Mouse (Mus musculus): ENCODE results near the gene Pde4c. TPM values are rescaled to one million over a fixed set of nuclear protein-coding genes. Genes with fewer than 3 reads are reported as not detected.

Pde4c gene
- polyA plus RNA-seq (2016; fragmentation: Nextera tagmentation; extraction: Ambion mirVana), result 0.15 and 0.39 TPM in 2 replicates

GRCm38 (mm10) chr8:70723486-70724210 is at the start of gene Pde4c:
TSS of gene Pde4c (plus strand) at chr8:70723720.
- Histone ChIP-seq H3K4me2 (replicated peaks) (no peak within 1 kb of the TSS), H3K4me1 (no peaks in the 10 kb centered on the region), H3K27me3 (peaks cover 28% of the 10 kb centered on the region), H3K9ac (replicated peaks) (no peak within 1 kb of the TSS), H3K36me3 (no peaks in the 10 kb centered on the region), H3K4me3 (no peak within 1 kb of the TSS), H3K9me3 (no peaks in the 10 kb centered on the region), H3K27ac (replicated peaks) (no peak within 1 kb of the TSS)
- WGBS, result 70% methylated on average over 7 of the region's 7 CpGs
- ATAC-seq (ENCODE audit: low FRiP score, low read depth), result no peak

GRCm38 (mm10) chr8:70674109-70674508 is 49.4 kb upstream of the Pde4c start:
- ATAC-seq (ENCODE audit: low FRiP score, low read depth), result 0 out of 2 replicates have a peak, but pooled peaks have one; percentile 3

GRCm38 (mm10) chr8:70674716-70675115 is 48.8 kb upstream of the Pde4c start:
- Histone ChIP-seq H3K4me2 (replicated peaks) (no peak overlapping the region), H3K9ac (replicated peaks) (no peak overlapping the region; the same call in 1 of the 2 replicates), H3K4me3 (no peak overlapping the region), H3K4me1 (peaks cover 15% of the 10 kb centered on the region), H3K27ac (replicated peaks) (no peak overlapping the region), H3K27me3 (no peaks in the 10 kb centered on the region), H3K36me3 (peaks cover 20% of the 10 kb centered on the region), H3K9me3 (no peaks in the 10 kb centered on the region)
- WGBS, result 88% methylated on average over 4 of the region's 4 CpGs
- no peak for ATAC-seq (ENCODE audit: low FRiP score, low read depth)

More at GRCm38 (mm10) chr8:70674109-70674508, 49.4 kb upstream of the Pde4c start:
- Histone ChIP-seq H3K9ac (replicated peaks) (peak overlapping the region; percentile 71), H3K27ac (replicated peaks) (peak overlapping the region; percentile 92), H3K36me3 (peaks cover 18% of the 10 kb centered on the region), H3K4me3 (peak overlapping the region; percentile 69), H3K4me2 (replicated peaks) (peak overlapping the region; percentile 75), H3K4me1 (peaks cover 15% of the 10 kb centered on the region), H3K27me3 (no peaks in the 10 kb centered on the region), H3K9me3 (no peaks in the 10 kb centered on the region)
- 84% methylated on average over 3 of the region's 3 CpGs for WGBS

DNA sequence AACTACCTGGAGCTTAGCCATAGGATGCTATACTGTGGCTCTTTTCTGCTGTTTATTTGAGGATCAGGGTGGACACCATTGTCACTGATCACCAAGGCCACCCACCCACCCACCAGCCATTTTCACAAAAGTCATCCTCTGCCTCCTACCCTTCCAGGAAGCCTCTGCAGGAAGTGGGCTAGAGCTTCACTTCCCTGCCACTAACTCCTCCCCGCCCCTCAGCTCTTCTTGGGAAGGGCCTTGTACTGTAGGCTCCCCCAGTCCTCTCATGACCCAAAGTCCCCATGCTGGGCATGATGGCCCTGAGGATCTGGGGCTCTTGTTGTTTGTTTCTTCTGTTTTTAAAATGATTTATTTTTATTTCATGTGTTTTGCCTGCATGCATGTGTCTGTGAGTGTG is 48.2 kb upstream of the Pde4c start:
- Histone ChIP-seq H3K4me1 (peaks cover 15% of the 10 kb centered on the region), H3K4me2 (replicated peaks) (no peak overlapping the region), H3K27me3 (no peaks in the 10 kb centered on the region), H3K9me3 (no peaks in the 10 kb centered on the region), H3K9ac (replicated peaks) (no peak overlapping the region), H3K36me3 (peaks cover 20% of the 10 kb centered on the region), H3K27ac (replicated peaks) (no peak overlapping the region), H3K4me3 (no peak overlapping the region)
- WGBS, result 94% methylated on average over 1 of the region's 1 CpGs
- ATAC-seq (ENCODE audit: low FRiP score, low read depth), result no peak

DNA sequence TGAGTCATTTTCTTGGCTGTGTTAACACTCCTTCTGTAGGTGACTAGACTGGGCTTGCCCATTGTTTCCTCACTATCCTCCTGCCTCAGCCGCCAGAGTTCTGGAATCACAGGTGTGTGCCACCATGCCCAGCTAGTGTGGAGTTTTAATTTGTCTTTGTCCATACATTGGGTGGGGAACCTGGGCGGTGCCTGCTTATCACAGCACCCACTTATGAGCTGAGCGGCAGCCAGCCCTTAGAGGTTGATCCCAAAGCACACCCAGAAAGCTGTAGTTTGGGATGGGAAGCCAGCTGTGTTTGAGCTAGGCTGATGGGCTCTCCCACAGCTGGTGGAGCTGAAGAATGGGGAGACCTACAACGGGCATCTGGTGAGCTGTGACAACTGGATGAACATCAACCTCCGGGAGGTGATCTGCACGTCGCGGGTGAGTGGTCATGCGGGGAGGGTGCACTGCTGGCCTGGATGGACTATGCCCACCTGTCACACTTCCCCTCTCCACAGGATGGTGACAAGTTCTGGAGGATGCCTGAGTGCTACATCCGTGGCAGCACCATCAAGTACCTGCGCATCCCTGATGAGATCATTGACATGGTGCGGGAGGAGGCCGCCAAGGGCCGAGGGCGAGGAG is 46.0 kb upstream of the Pde4c start:
- WGBS, result 91% methylated on average over 15 of the region's 15 CpGs
- H3K36me3 ChIP-seq, result peaks cover 20% of the 10 kb centered on the region
- no peak overlapping the region for H3K4me3 ChIP-seq
- no peaks in the 10 kb centered on the region for H3K27me3 ChIP-seq
- no peak overlapping the region for H3K27ac ChIP-seq (replicated peaks)
- no peaks in the 10 kb centered on the region for H3K9me3 ChIP-seq
- H3K4me1 ChIP-seq, result peaks cover 20% of the 10 kb centered on the region
- no peak overlapping the region for H3K9ac ChIP-seq (replicated peaks)
- no peak overlapping the region for H3K4me2 ChIP-seq (replicated peaks)
- no peak for ATAC-seq (ENCODE audit: low FRiP score, low read depth)

DNA sequence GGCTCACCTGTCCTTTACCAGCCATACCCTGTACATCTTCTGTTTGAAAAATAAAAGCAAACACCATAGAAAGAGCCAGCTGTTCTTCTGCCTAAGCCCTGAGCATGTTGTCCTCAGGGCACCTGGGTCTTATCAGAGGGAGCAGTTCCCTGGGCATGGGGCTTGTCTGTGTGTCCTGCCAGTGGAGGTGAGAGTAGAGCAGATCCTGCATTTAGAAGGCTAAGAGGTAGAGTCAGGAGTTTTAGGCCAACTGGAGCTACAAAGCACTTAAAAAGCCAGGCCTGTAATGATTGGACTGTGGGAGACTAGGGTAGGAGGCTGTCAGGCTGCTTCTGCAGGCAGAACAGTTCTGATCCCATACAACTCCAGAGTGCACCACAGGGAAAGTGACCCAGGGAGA is 44.8 kb upstream of the Pde4c start:
- peaks cover 20% of the 10 kb centered on the region for H3K4me1 ChIP-seq
- no peak for ATAC-seq (ENCODE audit: low FRiP score, low read depth)

DNA sequence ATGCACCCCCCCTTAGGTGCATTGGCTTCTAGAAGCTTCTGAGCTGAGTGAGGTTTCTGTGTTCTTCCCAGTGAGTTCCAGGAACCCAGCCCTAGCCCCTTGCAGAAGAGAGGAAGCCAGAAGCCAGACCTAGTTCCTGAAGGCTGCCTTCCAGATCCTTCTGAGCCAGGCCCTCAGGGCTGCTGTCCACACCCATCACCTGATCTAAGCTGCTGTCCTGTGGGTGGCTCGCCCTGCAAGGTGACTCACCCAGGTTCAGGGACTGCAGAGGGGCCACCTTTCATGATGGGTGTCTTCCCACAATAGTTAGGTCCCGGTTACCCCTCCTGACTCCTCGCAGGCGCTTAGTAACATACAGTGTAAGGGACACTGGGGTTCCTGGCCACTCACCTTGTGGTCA is 44.1 kb upstream of the Pde4c start:
- H3K4me1 ChIP-seq, result peaks cover 16% of the 10 kb centered on the region; the same call in 1 of the 2 replicates
- no peak overlapping the region for H3K4me3 ChIP-seq
- WGBS, result 91% methylated on average over 4 of the region's 4 CpGs
- no peak for ATAC-seq (ENCODE audit: low FRiP score, low read depth)
- no peak overlapping the region for H3K4me2 ChIP-seq (replicated peaks)
- peaks cover 20% of the 10 kb centered on the region for H3K36me3 ChIP-seq
- H3K9ac ChIP-seq (replicated peaks), result no peak overlapping the region
- H3K27ac ChIP-seq (replicated peaks), result no peak overlapping the region
- no peaks in the 10 kb centered on the region for H3K9me3 ChIP-seq
- H3K27me3 ChIP-seq, result no peaks in the 10 kb centered on the region

More for the DNA sequence above, 44.8 kb upstream of the Pde4c start:
- Histone ChIP-seq H3K9me3 (no peaks in the 10 kb centered on the region), H3K4me2 (replicated peaks) (no peak overlapping the region), H3K27me3 (no peaks in the 10 kb centered on the region), H3K4me3 (no peak overlapping the region), H3K36me3 (peaks cover 20% of the 10 kb centered on the region), H3K27ac (replicated peaks) (no peak overlapping the region), H3K9ac (replicated peaks) (no peak overlapping the region)

DNA sequence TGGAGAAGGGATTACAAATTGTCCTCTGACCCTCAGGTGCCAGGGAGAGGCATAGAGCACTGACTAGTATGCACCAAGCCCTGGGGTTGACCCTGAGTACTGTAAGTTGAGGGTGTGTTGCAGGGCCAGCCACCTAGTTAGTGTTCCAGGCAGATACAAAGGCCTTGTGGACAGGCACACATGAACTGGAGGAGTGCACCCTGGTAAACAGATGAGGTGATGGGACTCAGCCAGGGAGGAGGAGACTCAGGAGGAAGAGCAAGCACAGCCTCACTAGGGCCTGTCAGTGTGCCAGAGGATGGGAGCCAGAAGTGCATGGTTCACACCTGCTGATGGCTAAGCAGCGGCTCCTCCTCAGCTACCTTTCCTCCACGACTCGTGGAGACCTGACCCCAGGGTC is 43.5 kb upstream of the Pde4c start:
- no peak overlapping the region for H3K4me2 ChIP-seq (replicated peaks)
- H3K4me1 ChIP-seq, result peaks cover 12% of the 10 kb centered on the region; the same call in 1 of the 2 replicates
- no peak overlapping the region for H3K4me3 ChIP-seq
- H3K36me3 ChIP-seq, result peaks cover 20% of the 10 kb centered on the region
- 93% methylated on average over 3 of the region's 3 CpGs for WGBS
- no peak overlapping the region for H3K9ac ChIP-seq (replicated peaks)
- no peak overlapping the region for H3K27ac ChIP-seq (replicated peaks)
- H3K27me3 ChIP-seq, result no peaks in the 10 kb centered on the region
- H3K9me3 ChIP-seq, result no peaks in the 10 kb centered on the region
- no peak for ATAC-seq (ENCODE audit: low FRiP score, low read depth)

DNA sequence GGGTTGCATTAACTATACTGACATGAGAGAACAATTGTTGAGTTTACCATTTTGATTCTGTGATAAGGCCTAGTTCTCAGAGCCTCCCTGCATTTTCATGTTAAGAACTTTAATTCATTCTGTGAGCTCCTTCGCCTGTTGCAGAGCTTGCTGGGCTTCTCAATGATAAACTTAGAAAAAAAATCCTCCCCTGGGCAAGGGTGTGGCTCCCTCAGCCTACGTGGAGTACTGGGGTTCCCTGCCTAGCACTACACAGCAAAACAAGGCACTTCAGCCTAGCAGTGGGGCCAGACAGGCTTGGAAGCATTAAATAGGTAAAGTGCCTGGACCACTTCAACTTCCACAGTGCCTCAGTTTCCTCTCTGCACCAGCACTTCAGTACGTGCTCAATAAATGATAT is 42.1 kb upstream of the Pde4c start:
- Histone ChIP-seq H3K4me3 (no peak overlapping the region), H3K27ac (replicated peaks) (no peak overlapping the region), H3K27me3 (no peaks in the 10 kb centered on the region), H3K9me3 (no peaks in the 10 kb centered on the region), H3K36me3 (peaks cover 20% of the 10 kb centered on the region), H3K9ac (replicated peaks) (no peak overlapping the region), H3K4me2 (replicated peaks) (no peak overlapping the region), H3K4me1 (peaks cover 11% of the 10 kb centered on the region; the same call in 1 of the 2 replicates)
- 75% methylated on average over 3 of the region's 3 CpGs for WGBS
- no peak for ATAC-seq (ENCODE audit: low FRiP score, low read depth)

DNA sequence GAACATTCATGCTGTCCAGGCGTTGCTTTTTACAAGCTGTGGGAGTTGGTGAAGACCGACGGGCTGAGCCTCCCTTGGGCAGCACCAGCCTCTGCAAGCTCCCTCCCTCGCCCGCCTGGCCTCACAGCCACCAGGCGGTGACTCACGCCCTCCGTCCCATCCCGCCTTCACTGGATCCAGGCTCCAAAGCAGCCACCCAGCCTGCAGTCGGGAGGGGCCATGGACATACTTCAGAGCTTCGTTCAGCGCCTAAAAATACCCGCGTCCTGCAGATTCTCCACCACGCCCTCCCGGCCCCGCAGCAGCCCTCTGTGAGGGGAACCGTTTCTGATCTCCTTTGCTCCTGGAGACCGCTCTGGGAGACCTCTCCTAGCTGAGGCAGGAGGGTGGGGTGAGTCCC is 41.3 kb upstream of the Pde4c start:
- WGBS, result 8% methylated on average over 19 of the region's 19 CpGs
- Histone ChIP-seq H3K4me1 (peaks cover 11% of the 10 kb centered on the region; the same call in 1 of the 2 replicates), H3K4me2 (replicated peaks) (peak overlapping the region; percentile 25), H3K4me3 (no peak overlapping the region), H3K9me3 (no peaks in the 10 kb centered on the region), H3K27ac (replicated peaks) (no peak overlapping the region), H3K9ac (replicated peaks) (peak overlapping the region; percentile 46; the same call in 1 of the 2 replicates), H3K27me3 (no peaks in the 10 kb centered on the region), H3K36me3 (peaks cover 20% of the 10 kb centered on the region)
- no peak for ATAC-seq (ENCODE audit: low FRiP score, low read depth)

- H3K27ac ChIP-seq (replicated peaks), result no peak overlapping the region
- 80% methylated on average over 3 of the region's 3 CpGs for WGBS
- no peak overlapping the region for H3K4me2 ChIP-seq (replicated peaks)
- ATAC-seq (ENCODE audit: low FRiP score, low read depth), result no peak
- H3K36me3 ChIP-seq, result peaks cover 16% of the 10 kb centered on the region
- H3K4me3 ChIP-seq, result no peak overlapping the region
- H3K9me3 ChIP-seq, result no peaks in the 10 kb centered on the region
- peaks cover 11% of the 10 kb centered on the region; the same call in 1 of the 2 replicates for H3K4me1 ChIP-seq
- H3K27me3 ChIP-seq, result no peaks in the 10 kb centered on the region
- peak overlapping the region; percentile 46; the same call in 1 of the 2 replicates for H3K9ac ChIP-seq (replicated peaks)
These were observed 40.8 kb upstream of the Pde4c start for GRCm38 (mm10) chr8:70682692-70683091.

GRCm38 (mm10) chr8:70684291-70684690 is 39.2 kb upstream of the Pde4c start:
- Histone ChIP-seq H3K36me3 (no peaks in the 10 kb centered on the region), H3K27me3 (no peaks in the 10 kb centered on the region), H3K27ac (replicated peaks) (no peak overlapping the region), H3K9me3 (no peaks in the 10 kb centered on the region), H3K4me2 (replicated peaks) (no peak overlapping the region), H3K4me1 (peaks cover 13% of the 10 kb centered on the region; the same call in 1 of the 2 replicates), H3K9ac (replicated peaks) (no peak overlapping the region), H3K4me3 (no peak overlapping the region)
- 46% methylated on average over 7 of the region's 7 CpGs for WGBS
- no peak for ATAC-seq (ENCODE audit: low FRiP score, low read depth)

Measured in midbrain, embryonic 12.5 days (tissue).